Mouse (Mus musculus): ENCODE data around the gene Hpn.

DNA sequence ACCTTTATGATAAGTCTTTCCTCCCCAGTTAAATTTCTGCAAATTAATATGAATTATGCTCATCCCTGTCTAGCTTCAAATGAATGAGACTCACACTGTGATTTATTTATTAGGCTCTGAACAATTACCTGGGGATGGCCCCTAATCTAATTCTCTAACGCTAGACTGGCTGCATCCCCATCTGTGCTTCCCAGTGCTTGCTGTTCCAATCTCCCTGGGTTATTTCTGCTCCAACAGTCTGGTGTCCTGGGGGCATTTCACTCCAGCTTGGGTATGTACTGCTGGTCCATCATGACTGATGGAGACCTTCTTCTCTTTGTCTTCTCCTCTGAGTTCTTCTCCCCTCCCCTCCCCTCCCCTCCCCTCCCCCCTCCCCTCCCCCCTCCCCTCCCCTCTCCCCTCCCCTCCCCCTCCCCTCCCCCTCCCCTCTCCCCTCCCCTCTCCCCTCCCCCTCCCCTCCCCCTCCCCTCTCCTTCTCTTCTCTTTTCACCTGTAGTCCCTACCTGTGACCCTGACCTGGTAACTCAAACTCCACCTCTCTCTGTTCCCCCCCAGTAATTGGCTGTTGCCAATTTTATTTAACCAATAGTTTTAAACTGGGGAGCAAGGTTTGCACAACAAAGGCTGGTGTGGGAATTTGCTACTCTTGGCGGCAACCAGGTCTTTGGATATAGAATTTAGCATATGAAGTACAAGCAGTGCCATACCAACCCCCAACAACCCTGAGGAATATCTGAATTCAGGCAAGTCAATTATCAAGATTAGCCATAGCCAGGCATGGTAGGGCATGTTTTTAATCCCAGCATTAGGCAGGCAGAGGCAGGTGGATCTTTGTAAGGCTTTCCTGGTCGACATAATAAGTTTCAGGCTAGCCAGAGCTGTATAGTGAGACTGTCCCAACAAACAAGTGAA, 48.8 kb upstream of the Hpn start:
- TF ChIP-seq CTCF (IDR thresholded peaks at IDR 0.05; ENCODE audit: borderline replicate concordance, extremely low read depth, insufficient read depth, insufficient read length) (no peak), POLR2A (IDR thresholded peaks at IDR 0.05; ENCODE audit: borderline replicate concordance, extremely low read depth, insufficient read depth, insufficient read length, poor library complexity, severe bottlenecking) (no peak)

Data from brain, embryonic 14.5 days (tissue).